Mouse (Mus musculus): ENCODE data around the gene Tom1l2. TPM values are rescaled to one million over a fixed set of nuclear protein-coding genes. Genes with fewer than 3 reads are reported as not detected.
A peak's percentile ranks its signal among the peaks of the same experiment; 100 is the strongest.

Gene Tom1l2
- total RNA-seq, 2 experiments from 2014 or later = 200 to 203 TPM

DNA sequence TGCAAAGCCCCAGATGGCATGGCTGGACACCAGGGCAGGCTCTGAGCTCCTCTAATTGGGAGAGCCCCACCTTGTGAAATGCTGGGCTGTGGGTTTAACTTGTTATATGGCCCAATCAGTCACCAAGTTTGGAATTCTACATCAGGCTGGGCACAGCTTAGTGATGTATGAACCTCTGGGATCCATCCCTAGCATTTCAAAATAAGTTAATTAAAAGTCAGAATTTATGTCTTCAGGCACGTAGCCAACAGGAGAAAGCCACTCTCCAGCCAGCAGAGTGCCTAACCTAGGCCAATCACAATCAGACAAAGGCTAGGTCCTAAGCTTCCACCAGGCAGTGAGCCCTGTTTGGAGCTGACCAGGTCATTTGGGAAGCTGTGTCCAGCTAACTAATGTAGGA, 136.0 kb downstream of the Tom1l2 start:
- DNase-seq (ENCODE audit: low spot score in 2 of 2) = no peak
- intact Hi-C loops (cut with DNase I) = no loop called here

DNA sequence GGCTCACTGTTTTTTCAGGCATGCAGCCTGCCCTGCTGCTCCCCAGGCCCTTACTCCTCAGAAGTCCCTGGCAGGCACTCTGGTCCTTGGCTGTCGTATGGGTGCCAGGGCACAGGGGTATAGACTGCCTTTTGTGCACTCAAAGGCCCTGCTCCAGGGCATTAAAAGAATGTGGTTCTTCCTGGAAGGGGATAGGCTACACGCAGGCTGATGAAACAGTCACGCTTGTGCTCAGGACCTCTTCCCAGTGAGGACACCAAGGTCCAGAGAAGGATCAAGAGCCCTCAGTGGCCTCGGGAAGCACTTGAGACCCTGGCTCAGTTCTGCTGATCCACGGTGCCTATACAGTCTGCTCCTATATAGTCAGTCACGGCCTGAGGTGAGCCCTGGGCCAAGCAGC, 139.4 kb downstream of the Tom1l2 start:
- intact Hi-C loops (cut with DNase I) = no loop called here
- no peak for DNase-seq (ENCODE audit: low spot score in 2 of 2)

DNA sequence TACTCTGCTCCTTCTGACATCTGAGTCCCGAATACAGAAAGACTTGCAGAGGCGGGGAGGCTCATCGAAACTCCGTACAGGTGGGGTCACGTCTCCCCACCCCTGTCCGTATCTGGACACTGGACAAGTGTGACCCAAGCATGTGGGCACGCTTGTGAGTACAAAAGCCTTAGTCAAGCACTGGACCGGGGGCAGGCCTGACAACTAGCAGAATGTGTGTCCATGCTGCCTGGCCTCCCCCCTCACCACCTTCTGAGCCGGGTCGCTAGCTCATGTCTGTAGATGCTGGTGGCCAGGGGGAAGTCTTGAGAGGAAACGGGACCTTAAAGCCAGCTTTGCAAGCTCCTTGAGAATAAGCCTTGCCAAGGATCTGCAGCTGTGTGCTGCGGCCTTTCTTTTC, 140.9 kb downstream of the Tom1l2 start:
- no peak for DNase-seq (ENCODE audit: low spot score in 2 of 2)
- intact Hi-C loops (cut with DNase I) = no loop called here

DNA sequence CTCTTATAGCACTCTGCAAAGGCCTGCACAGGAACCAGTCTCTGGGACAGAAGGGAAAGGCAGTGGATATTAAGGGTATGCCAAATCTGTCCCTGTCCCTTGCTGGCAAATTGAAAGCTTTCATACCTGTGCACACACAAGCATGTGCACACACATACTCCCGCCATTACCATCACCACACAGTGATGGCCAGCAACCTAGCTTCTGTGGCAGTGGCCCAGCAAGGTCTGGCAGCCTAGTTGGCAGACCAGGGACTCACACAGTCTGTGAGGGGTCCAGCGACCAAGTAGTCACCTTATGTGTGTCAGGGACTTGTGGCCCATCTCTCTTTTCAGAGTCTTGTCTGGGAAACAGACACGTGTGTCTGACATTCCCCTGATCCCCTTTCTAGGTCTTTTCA, 141.6 kb downstream of the Tom1l2 start:
- intact Hi-C loops (cut with DNase I) = no loop called here
- DNase-seq (ENCODE audit: low spot score in 2 of 2) = no peak

GRCm38 (mm10) chr11:60210305-60210724, 142.4 kb downstream of the Tom1l2 start:
- intact Hi-C loops (cut with DNase I) = no loop called here
- DNase-seq (ENCODE audit: low spot score in 2 of 2) = peak; percentile 83

- intact Hi-C loops (cut with DNase I) = no loop called here
Measured at GRCm38 (mm10) chr11:60209933-60210249, 142.8 kb downstream of the Tom1l2 start.

DNA sequence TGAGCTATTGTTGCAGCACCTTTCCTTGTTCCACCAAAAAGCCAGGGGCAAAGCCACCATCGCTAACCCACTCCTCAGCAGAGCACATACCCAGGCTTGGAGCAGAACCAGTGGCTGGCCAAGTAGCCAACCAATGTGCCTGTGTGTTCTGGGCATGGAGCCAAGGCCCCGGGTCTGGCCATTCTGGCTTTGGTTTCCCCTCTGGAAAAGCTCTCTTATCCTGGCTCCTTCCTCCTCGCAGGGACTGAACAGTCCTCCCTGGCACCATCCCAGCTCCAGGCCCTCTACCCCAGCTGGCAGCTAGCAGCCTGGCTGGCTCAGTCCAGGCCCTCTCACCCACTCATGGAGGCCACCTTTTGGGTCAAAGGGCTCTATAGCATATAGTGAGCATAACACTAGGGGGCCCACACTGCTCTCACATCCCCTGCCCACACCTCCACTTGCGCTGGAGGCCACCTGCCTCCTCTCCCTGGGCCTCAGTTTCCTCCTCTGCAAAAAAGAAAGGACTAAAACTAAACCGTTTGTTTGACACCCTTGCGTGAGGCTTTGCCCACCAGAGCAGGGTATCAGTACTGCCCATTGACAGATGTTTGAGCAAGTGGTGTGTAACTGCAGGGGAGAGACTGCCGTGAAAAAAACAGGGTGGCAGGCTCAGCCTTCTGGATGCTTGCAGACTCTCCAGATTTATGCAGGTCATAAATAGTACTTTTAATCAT, 143.3 kb downstream of the Tom1l2 start:
- intact Hi-C loops (cut with DNase I) = no loop called here
- DNase-seq (ENCODE audit: low spot score in 2 of 2) = peak; percentile 78

More at GRCm38 (mm10) chr11:60209933-60210249, 142.8 kb downstream of the Tom1l2 start:
- no peak for DNase-seq (ENCODE audit: low spot score in 2 of 2)

- intact Hi-C loops (cut with DNase I) = no loop called here
- DNase-seq (ENCODE audit: low spot score in 2 of 2) = no peak
Measured at GRCm38 (mm10) chr11:60208712-60209111, 144.0 kb downstream of the Tom1l2 start.

GRCm38 (mm10) chr11:60208201-60208600, 144.5 kb downstream of the Tom1l2 start:
- intact Hi-C loops (cut with DNase I) = no loop called here
- DNase-seq (ENCODE audit: low spot score in 2 of 2) = no peak

DNA sequence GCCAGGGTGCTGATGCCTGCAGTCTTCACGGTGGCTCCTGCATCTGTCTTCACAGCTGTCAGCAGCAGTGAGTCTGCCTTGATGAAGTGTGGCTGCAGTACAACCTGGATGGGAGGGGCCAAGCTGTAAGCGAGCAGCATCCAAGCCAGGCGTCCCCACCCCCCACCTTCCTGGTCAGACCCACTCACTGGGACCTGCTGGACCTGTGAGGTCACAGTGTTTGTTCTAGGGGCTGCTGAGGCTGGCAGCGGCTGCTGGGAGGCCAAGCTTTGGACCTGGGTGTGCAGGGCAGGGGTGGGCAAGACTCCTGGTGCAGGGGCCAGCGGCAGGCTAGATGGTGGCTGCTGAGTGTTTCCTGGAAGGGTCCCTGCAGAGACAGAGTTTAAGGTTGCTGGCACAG, 146.5 kb downstream of the Tom1l2 start:
- intact Hi-C loops (cut with DNase I) = no loop called here
- DNase-seq (ENCODE audit: low spot score in 2 of 2) = no peak

GRCm38 (mm10) chr11:60205026-60205425, 147.7 kb downstream of the Tom1l2 start:
- intact Hi-C loops (cut with DNase I) = no loop called here

GRCm38 (mm10) chr11:60202710-60203638, 149.7 kb downstream of the Tom1l2 start:
- DNase-seq (ENCODE audit: low spot score in 2 of 2) = no peak
- intact Hi-C loops (cut with DNase I) = no loop called here

More at GRCm38 (mm10) chr11:60205026-60205425, 147.7 kb downstream of the Tom1l2 start:
- no peak for DNase-seq (ENCODE audit: low spot score in 2 of 2)

DNA sequence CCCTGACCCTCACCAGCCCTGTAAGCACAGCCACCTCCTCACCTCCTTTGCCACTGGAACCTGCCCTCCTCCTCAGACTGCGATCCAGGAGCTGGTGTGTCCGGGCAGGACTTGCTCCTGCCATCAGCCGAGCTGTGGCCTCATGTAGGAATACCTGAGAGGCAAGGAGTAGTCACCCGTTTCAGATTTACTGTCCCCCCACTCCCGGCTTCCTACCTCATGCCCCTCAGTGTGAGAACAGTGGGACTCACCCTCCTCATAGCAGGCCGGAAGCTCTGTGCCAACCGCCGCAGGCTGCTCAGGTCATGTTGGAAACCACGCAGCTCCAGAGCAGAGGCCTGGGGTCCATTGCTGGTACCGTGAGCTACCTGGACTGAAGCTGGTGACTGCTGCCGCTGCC, 152.3 kb downstream of the Tom1l2 start:
- intact Hi-C loops (cut with DNase I) = loop anchor here (2.0 kb wide), 1 partner anchor 212 kb away; no protein-coding TSS in a partner anchor
- DNase-seq (ENCODE audit: low spot score in 2 of 2) = no peak

DNA sequence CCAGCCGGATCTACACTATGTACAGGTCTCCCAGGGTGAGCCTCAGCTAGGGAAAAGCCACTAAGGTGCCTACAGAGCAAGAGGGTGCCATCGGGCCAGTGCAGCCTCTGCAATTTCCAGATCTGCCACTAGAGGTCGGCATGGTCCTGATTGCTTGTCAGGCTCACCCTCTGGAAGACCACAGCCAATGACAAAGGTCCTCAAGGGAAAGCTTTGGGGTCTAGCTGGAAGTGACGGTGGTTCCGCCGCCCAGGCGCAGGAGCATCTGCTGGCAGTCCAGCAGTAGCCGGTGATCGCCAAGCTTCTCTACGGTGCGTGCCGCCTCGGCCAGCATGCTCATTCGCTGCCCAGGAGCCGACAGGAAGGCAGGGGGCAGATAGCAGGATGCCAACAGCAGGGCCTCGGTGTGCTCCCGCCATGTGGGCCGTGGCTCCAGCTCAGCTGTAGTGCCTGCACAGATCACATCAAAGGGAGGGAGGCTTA, 153.0 kb downstream of the Tom1l2 start:
- intact Hi-C loops (cut with DNase I) = loop anchor here (2.0 kb wide), 2 partner anchors 93 to 213 kb away; no protein-coding TSS in a partner anchor
- DNase-seq (ENCODE audit: low spot score in 2 of 2) = peak; percentile 90 to 94

DNA sequence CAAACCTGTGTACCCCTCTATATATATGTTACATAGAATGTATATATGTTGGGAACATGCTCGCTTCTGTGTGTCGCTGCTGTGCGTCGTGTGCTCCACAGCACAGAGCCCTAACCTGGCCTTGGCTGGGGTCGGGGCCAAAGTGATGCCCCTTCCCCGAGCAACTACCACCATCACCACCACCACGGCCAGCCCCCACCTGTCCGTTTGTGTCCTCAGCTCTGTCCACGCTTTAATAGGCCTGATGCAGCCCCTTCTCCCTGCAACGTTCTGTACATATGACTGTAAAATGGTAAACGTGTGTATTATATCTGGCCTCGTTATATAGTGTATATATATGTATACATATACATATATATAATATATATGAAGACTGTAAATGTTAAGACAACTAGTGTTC, 154.1 kb downstream of the Tom1l2 start:
- intact Hi-C loops (cut with DNase I) = loop anchor here (2.0 kb wide), 1 partner anchor 94 kb away; no protein-coding TSS in a partner anchor
- no peak for DNase-seq (ENCODE audit: low spot score in 2 of 2)

DNA sequence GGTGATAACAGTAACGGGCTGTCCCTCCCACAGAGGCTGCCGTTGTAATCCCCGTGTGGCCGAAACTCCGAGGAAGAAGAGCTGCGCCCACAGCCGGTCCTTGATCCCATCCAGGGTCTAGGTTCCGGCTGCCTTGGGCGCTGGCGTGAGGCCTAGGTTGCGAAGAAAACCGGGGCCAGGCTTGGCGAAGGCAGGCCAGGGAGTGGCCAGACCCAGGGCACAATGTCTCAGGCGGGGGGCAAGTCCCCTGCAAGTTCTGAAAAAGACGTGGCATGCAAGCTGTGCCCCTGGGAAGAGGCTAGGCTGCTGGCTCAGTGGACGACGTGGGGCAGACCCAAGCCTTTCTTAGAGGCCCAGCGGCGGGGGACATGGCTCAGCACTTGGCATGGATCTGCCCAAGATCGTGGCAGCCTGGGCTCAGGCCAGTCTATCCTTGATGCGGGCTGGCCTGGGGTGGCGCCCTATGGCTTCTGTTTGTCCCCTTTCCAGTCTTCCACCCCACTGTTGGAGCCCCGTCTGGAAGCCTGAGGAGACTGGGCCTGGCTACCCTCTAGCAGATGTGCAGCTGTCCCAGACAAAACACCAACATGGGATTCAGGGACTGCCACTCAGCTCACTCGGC, 154.6 kb downstream of the Tom1l2 start:
- intact Hi-C loops (cut with DNase I) = loop anchor here (2.0 kb wide), 1 partner anchor 95 kb away; no protein-coding TSS in a partner anchor
- no peak for DNase-seq (ENCODE audit: low spot score in 2 of 2)

- no peak for DNase-seq (ENCODE audit: low spot score in 2 of 2)
- intact Hi-C loops (cut with DNase I) = no loop called here
Measured at GRCm38 (mm10) chr11:60196344-60196743, 156.4 kb downstream of the Tom1l2 start.

GRCm38 (mm10) chr11:60195108-60195507, 157.6 kb downstream of the Tom1l2 start:
- intact Hi-C loops (cut with DNase I) = no loop called here
- DNase-seq (ENCODE audit: low spot score in 2 of 2) = no peak

DNA sequence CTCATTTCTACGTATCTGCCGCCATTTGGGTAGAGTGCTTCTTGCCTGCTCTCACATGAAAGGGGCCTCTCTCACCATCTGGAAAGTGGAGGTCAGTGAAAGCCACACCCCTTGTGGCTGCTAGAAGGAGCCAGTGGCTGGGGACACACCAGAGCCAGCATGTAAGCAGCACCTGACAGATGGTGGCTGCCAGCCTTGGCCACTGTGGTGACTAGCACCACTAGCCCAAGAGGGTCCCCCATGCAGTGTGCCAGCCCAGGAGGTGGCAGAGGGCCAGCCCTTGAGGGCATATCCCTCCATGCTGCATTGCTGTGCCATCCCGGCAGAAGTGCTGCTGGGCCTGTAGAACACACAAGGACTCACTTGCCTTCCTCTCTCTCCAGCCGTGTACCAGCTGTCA, 159.1 kb downstream of the Tom1l2 start:
- DNase-seq (ENCODE audit: low spot score in 2 of 2) = no peak
- intact Hi-C loops (cut with DNase I) = no loop called here

GRCm38 (mm10) chr11:60192534-60192933, 160.2 kb downstream of the Tom1l2 start:
- intact Hi-C loops (cut with DNase I) = no loop called here
- DNase-seq (ENCODE audit: low spot score in 2 of 2) = no peak

Measured in left cerebral cortex, postnatal 25 days (tissue).